Mouse (Mus musculus) ES-E14 (cell line): ENCODE measurements around the gene Cep128.

Experiments
- CHD2 ChIP-seq: IDR thresholded peaks from 2 replicates; pipeline ENCODE4 v1.6.1; 2014; ENCODE audit warnings: mild to moderate bottlenecking, low read depth, low read length, inconsistent platforms
- MAFK ChIP-seq: IDR thresholded peaks from 2 replicates; pipeline ENCODE4 v1.6.1; 2014; ENCODE audit warnings: mild to moderate bottlenecking, low read depth, low read length, inconsistent platforms; ENCODE audit not compliant: insufficient read depth

DNA sequence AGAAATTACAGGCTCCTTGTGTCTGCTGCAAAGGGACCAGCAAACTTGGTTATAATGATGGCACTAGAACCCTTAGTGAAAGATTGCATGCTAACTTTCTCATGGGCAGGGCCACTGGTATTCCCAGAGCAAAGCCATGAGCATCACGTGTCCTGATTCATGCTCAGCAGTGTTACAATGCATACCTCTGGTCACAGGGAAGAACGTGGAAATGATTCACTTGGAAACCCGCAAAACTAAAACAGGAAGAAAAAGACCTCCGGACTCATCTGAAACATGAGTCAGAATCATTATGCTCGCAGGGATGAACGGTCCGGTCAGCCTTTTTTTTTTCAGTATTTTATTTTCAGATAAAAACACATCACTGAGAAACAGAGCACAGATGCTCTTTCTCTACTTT is 78.4 kb downstream of the Cep128 start:
- no peak for TF ChIP-seq CHD2
- no peak for TF ChIP-seq MAFK
